Mouse (Mus musculus) CH12.LX (cell line): ENCODE results near the gene Shroom1.

Experiments used
- CTCF ChIP-seq, 2 experiments: IDR thresholded peaks in 1 of 2; conservative IDR thresholded peaks in 1 of 2; 2 replicates each; pipeline ENCODE4 v1.5.1; 2011 to 2012; ENCODE audit warnings: low read depth in 2 of 2, low read length in 2 of 2, improper control_type of control experiment in 1 of 2, inconsistent platforms in 1 of 2, mild to moderate bottlenecking in 1 of 2, moderate library complexity in 1 of 2
- EP300 ChIP-seq: IDR thresholded peaks from 2 replicates; pipeline ENCODE4 v1.6.1; 2011; ENCODE audit warnings: low read length, improper control_type of control experiment
- NELFE ChIP-seq: IDR thresholded peaks from 2 replicates; pipeline ENCODE4 v1.6.1; 2011; ENCODE audit warnings: low read depth, low read length, improper control_type of control experiment
- TBP ChIP-seq: conservative IDR thresholded peaks from 2 replicates; pipeline ENCODE4 v1.6.1; 2011; ENCODE audit warnings: low read depth, low read length, improper control_type of control experiment
- ZMIZ1 ChIP-seq: IDR thresholded peaks from 2 replicates; pipeline ENCODE4 v1.6.1; 2012; ENCODE audit warnings: low read depth, mild to moderate bottlenecking, inconsistent platforms, low read length, improper control_type of control experiment

DNA sequence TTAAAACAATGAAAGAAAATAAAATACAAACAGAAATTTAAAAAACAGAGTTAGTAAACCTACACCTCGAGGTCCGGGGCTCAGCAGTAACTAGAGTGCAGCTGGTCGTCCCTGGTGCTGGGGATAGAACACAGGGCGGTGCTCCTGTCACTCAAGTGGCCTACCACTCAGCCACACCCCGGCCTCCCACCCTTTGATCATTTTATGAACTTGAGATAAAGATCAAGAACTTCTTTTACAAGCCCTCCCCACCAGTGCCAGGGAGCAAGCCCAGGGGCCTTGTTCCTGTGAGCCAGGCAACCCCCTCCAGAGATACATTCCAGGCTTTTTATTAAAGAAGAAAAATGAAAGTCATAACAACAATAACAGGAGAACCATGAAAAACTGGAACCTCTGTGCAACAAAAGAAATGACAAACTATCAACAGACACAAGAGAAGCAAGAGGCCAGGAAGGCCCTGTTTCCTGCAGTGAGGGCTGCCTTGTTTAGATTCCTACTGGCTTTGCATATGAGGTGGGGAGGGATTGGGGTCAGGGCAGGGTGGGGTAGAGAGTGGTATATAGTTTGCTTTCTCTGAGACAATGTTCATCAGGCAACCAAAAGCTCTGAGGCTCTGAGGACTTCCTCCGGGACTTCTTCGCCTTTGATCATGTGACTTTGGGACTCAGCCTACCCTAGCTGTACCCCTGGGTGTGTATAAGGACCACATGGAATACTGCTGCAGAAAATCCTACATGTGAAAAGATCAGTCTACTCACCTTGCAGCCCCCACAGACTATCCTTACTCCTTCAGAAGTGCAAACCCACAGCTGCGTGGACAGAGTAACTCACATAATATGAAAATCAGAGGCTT, 60.0 kb downstream of the Shroom1 start:
- TF ChIP-seq TBP (no peak), ZMIZ1 (no peak), NELFE (no peak), EP300 (no peak), CTCF (conservative IDR thresholded peaks at IDR 0.05 in 1 of 2, IDR thresholded peaks at IDR 0.05 in 1 of 2; ENCODE audit: low read depth in 2 of 2, low read length in 2 of 2) (no peak)
